Mouse (Mus musculus) heart, adult 18-20 months (tissue): ENCODE results near the gene Msi2. TPM values are rescaled to one million over a fixed set of nuclear protein-coding genes. Genes with fewer than 3 reads are reported as not detected.
A peak's percentile ranks its signal among the peaks of the same experiment; 100 is the strongest.

Experiments
- DNase-seq, 2 experiments: peaks; one replicate each; pipeline ENCODE4 v3.0.0; 2021 to 2022; ENCODE audit warnings: mixed read lengths in 1 of 2
- total RNA-seq, 2 experiments: library from RNA; stranded (reverse); gene quantifications; 2 replicates each; pipeline ENCODE4 v1.2.3; 2021

Gene Msi2
- total RNA-seq, 2 experiments from 2014 or later, result 179 to 203 TPM

- no peak for DNase-seq
Observed at GRCm38 (mm10) chr11:88713479-88713878, 4.8 kb downstream of the Msi2 start.

DNA sequence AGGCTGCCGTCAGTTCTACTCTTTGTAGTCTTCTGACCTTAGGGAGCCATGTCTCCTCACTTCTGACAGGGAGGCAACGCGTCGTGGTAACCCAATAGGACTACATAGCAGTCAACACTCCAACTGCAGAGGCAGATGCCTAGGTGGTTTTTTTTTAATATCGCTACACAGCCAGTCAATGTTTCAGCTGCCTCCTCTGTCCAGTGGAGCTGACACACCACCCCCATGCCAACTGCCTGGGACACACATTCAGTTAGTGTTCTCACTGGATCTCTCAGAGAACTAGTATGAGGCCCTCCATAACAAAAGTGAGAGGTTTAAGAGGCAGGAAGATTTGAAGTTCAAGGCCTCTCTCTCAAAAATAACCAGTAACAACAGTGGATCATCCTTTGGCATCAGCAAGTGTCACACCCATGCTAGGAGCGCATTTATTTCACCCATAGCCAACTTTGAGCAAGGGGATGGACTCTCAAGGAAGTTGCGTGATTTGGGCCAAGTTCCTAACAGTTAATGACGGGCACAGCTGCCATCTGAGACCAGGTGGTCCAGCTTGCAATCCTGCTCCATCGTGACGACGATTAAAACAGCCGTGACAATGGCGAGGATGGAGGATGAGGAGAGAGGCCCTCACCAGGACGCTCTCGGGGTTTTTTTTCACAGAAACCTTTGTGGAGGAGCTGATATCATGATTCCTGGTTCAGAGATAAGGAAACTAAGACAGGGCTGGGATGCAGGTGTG lies 8.3 kb downstream of the Msi2 start:
- DNase-seq, result no peak

- DNase-seq, result no peak
Observed at GRCm38 (mm10) chr11:88707228-88707775, 11.0 kb downstream of the Msi2 start.

- no peak for DNase-seq
Observed at GRCm38 (mm10) chr11:88704688-88705087, 13.6 kb downstream of the Msi2 start.

GRCm38 (mm10) chr11:88703220-88703619 lies 15.1 kb downstream of the Msi2 start:
- no peak for DNase-seq

- no peak for DNase-seq
Observed at GRCm38 (mm10) chr11:88701976-88702659, 16.2 kb downstream of the Msi2 start.

DNA sequence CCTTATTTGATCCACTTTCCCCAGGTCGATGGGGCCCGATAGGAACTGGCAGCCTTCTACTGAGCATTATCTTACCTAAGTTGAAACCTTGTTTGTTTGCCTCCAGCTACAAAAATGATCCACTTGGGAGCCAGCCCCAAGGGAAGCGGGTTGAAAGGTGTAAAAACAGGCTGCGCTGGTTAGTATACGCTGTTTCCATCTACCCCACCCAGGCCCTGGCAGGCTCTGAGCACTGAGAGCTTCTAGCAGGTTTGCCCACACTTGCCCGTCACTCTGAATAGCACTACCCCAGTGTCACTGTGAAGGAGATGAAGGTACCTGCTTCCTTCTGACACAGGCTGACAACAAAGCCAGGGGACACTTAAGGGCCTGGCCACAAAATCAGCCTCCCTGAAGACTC lies 17.3 kb downstream of the Msi2 start:
- DNase-seq, result no peak

DNA sequence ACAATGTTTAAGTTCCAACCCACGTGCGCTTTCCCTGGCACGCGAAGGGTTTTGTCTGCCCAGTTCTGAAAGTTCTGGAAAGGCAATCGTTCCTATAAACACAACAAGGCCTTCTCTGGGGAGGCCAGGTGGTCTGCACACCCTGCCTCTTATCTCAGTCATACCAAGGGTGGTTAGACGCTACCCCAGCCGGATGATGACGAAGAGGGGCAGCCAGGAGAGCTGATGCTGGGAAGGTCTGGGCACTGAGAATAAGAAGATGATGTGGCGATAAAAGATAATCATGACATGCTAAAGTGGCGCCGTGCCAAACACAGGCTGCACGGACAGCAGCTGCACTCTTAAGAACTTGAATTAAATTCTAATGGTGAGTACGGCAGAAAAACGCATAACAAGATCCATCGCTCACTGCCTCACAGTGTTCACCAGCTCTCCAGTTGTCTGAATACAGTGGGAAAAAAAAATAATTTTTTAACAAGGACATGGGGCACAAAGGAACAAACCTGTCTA lies 18.1 kb downstream of the Msi2 start:
- no peak for DNase-seq

- DNase-seq, result no peak
Observed at GRCm38 (mm10) chr11:88693905-88694893, 24.1 kb downstream of the Msi2 start.

DNA sequence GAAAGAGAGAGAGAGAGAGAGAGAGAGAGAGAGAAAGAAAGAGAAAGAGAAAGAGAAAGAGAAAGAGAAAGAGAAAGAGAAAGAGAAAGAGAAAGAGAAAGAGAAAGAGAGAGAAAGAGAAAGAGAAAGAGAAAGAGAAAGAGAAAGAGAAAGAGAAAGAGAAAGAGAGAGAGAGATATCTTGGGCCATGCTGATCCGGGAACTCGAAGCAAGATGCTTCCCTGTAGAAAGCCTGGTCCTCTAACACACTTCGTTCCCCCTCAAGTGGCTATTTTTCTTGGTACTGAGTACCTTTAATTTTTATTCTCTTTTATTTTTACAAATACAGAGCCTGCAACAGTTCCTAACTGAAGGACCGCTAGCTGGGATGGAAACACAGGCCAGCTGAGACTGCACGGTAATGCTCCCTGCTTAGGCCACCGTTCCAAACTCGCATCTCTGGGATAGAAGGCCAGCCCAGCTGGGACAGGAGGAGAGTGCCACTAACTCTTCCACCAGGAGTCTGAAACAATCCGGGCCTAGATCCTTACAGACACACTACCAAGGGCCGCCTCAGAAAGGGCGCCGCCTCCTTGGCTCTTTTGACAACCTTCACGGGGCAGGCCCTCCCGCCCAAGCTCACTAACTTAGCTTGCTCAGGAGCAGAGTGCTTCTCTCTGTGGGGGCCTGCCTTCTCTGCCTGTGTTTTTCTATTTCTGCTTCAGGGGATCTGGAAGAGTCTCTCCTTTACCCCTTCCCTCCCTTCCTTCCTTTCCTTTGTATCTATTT lies 25.1 kb downstream of the Msi2 start:
- DNase-seq, result no peak

GRCm38 (mm10) chr11:88692374-88692773 lies 25.9 kb downstream of the Msi2 start:
- DNase-seq, result peak; percentile 61 to 64

DNA sequence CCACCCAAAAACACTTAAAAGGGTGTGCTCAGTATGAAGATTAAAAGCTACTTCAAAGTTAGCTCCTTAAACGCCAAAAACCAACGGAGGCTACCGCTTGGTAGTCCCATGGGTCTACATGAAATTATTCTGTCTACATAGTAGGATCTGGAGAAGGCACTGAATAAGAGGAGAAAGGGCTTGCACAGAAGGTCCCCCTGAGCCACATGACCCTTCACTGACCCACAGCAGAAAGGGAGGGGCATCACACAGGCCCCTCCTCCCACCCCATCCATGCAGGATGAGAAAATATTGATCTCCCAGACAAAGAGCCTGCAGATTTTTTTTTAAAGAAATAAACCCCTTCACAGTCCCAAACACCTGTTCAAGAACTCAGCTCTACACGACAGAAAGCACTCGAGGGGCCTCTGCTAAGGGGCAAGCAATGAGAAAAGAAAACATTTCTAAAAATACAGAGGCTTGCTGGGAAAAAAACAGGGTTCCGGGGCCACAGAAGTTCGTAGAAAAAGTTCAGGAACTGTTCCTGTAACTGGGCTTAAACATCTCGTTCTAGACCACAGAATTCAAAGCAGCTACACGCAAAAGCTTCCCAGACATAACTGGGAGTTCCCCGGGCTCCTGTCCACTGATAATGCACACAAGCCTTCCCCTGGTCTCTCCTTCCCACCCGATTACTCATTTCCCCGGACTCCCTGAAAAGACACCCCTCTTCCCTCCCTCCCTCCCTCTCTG lies 27.6 kb downstream of the Msi2 start:
- DNase-seq, result peak in 1 of 2 experiments; percentile 31

- DNase-seq, result no peak
Observed at GRCm38 (mm10) chr11:88689831-88690459, 28.4 kb downstream of the Msi2 start.

DNA sequence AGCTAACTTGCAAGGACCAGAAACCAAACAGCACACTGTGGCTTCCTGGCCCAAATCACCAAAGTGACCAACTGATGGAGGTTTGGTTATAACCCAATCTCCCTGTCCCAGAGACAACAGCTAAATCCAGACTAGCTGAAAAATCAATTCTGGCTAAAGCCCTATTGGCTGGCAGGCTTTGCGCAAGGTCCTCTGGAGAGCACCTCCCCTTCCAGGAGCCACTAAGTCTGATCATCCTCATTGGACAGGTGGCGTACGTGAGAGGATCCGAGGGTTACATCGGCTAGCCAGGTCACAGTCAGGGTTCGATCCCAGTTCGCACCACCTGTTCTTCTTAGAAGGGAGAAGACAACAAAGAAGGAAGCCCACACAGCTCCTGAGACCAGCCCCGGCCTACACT lies 29.7 kb downstream of the Msi2 start:
- no peak for DNase-seq

GRCm38 (mm10) chr11:88687711-88688110 lies 30.6 kb downstream of the Msi2 start:
- no peak for DNase-seq

GRCm38 (mm10) chr11:88687010-88687409 lies 31.3 kb downstream of the Msi2 start:
- DNase-seq, result no peak

DNA sequence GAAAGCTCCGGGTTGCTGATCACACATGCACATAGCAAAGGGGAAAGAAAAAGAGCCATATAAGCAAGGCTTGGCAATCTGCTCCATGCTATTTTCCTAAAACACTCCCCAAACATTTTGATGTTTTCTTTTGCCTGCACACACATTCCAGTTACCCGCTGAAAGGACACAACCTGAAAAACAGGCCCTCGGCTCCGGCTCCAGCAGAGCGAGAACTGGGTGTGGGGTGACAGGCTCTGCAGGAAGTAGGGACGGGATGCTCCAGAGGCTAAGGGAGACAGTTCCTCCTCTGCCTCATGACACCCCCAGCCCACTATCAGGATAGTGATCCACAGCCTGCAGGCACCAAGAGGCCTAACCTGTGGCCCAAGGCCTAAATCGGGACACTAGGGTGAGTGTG lies 32.3 kb downstream of the Msi2 start:
- no peak for DNase-seq

- DNase-seq, result no peak
Observed at GRCm38 (mm10) chr11:88683026-88683770, 35.1 kb downstream of the Msi2 start.

DNA sequence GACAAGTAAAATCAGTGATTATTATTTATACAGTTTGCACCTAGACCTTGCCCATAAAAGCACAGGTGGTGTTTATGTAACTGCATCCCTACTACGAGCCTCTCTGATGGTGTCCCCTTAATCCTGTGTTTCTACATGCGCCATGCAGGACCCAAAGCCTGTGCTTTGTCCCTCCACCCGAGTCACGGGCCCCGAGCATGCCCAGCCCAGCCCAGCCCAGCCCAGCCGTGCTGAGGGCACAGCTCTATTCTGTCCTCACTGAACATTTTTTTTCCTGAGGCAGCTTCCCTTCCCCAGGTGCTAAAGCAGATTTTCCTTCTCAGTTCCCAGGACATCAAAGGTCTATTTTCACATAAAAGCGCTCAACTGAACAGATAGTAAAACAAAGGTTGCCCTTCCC lies 41.0 kb downstream of the Msi2 start:
- no peak for DNase-seq
